Mouse (Mus musculus) hindbrain, postnatal 0 days (tissue): ENCODE measurements around the gene Sowaha. TPM values are rescaled to one million over a fixed set of nuclear protein-coding genes. Genes with fewer than 3 reads are reported as not detected.

Experiments used
- ATAC-seq: fragments of 200-750 bp; cut with Nextera tagmentation; 2 replicates; pipeline ENCODE4 v1.8.0; 2017; ENCODE audit warnings: mild to moderate bottlenecking, moderate TSS enrichment, moderate library complexity
- DNase-seq: peaks from one replicate; pipeline ENCODE4 v3.0.0-alpha.2; 2015; ENCODE audit warnings: low spot score
- H3K27ac ChIP-seq: fragments of 300-500 bp; sonication (generic); 2 replicates; pipeline ENCODE4 v1.5.1; 2014; ENCODE audit warnings: mild to moderate bottlenecking
- H3K27me3 ChIP-seq: fragments of 300-500 bp; sonication (generic); 2 replicates; pipeline ENCODE4 v1.6.1; 2014; ENCODE audit warnings: low read length, mixed read lengths; ENCODE audit not compliant: insufficient read depth
- H3K36me3 ChIP-seq: fragments of 300-500 bp; sonication (generic); 2 replicates; pipeline ENCODE4 v1.6.1; 2014; ENCODE audit warnings: low read length, mixed read lengths; ENCODE audit not compliant: insufficient read depth
- H3K4me1 ChIP-seq: fragments of 300-500 bp; sonication (generic); 2 replicates; pipeline ENCODE4 v1.6.1; 2014; ENCODE audit warnings: antibody characterized with exemption, low read length, mixed read lengths; ENCODE audit not compliant: insufficient read depth
- H3K4me2 ChIP-seq: fragments of 300-500 bp; sonication (generic); 2 replicates; pipeline ENCODE4 v1.6.1; 2014; ENCODE audit warnings: low read depth, mild to moderate bottlenecking, low read length, moderate library complexity, mixed read lengths
- H3K4me3 ChIP-seq: fragments of 300-500 bp; sonication (generic); 2 replicates; pipeline ENCODE4 v1.5.1; 2014; ENCODE audit warnings: low read length
- H3K9ac ChIP-seq: fragments of 300-500 bp; sonication (generic); replicated peaks from 2 replicates; pipeline ENCODE4 v1.6.1; 2014; ENCODE audit warnings: mild to moderate bottlenecking, low read length, moderate library complexity, mixed read lengths
- H3K9me3 ChIP-seq: fragments of 300-500 bp; sonication (generic); 2 replicates; pipeline ENCODE4 v1.6.1; 2016; ENCODE audit warnings: low read length, mixed read lengths
- CTCF ChIP-seq: IDR thresholded peaks from 2 replicates; pipeline ENCODE4 v1.5.1; 2016; ENCODE audit warnings: antibody characterized with exemption, control low read depth, low read depth
- WGBS: fragments of 180-500 bp; shearing (Covaris S2); extraction: QIAGEN DNeasy Blood & Tissue Kit; methylation state at CpG from one replicate; pipeline ENCODE4 v1.1.7; 2014; 5-methylcytosine and 5-hydroxymethylcytosine counted together
- polyA plus RNA-seq: library from polyadenylated mRNA; unstranded; fragments of >200 nt; fragmentation: Nextera tagmentation; extraction: Ambion mirVana; gene quantifications from 2 replicates; pipeline ENCODE4 v1.2.1, GENCODE M21; 2015
- total RNA-seq: library from RNA; depleted of rRNA; stranded (reverse); fragments of >200 nt; gene quantifications from 2 replicates; pipeline ENCODE4 v1.2.3, GENCODE M21; 2014

Gene Sowaha
- total and polyA plus RNA-seq, 2 experiments from 2014 or later, result 4.2 to 8.7 TPM

GRCm38 (mm10) chr11:53461727-53462126 is 18.3 kb downstream of the Sowaha start:
- no peak for DNase-seq
- H3K4me3 ChIP-seq, result no peak overlapping the region
- no peaks in the 10 kb centered on the region; the same call in 1 of the 2 replicates for H3K4me1 ChIP-seq
- H3K36me3 ChIP-seq, result no peaks in the 10 kb centered on the region
- ATAC-seq, result no peak
- H3K27ac ChIP-seq, result no peak overlapping the region
- H3K4me2 ChIP-seq, result no peak overlapping the region
- TF ChIP-seq CTCF, result no peak
- 27% methylated on average over 5 of the region's 5 CpGs for WGBS
- H3K27me3 ChIP-seq, result peaks cover 42% of the 10 kb centered on the region
- no peaks in the 10 kb centered on the region for H3K9me3 ChIP-seq
- H3K9ac ChIP-seq, result no peak overlapping the region

DNA sequence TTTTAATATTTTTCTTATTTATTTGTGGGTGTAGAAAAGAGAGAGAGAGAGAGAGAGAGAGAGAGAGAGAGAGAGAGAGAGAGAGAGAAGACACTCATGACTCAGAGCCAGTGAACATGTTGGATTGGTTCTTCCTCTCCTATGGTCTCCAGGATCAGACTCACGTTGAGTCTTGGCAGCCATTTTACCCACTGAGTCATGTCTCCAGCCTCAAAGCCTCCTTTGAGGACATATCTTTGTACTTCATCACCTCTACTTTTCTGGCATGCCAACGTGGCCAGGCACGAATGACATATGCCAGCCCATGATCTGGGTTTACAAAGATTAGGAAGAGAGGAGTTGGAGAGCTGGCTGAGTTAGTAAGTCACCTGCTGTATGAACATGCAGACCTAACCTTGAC is 19.9 kb downstream of the Sowaha start:
- H3K9me3 ChIP-seq, result no peaks in the 10 kb centered on the region
- H3K4me3 ChIP-seq, result no peak overlapping the region
- H3K36me3 ChIP-seq, result no peaks in the 10 kb centered on the region
- ATAC-seq (no peak), DNase-seq (no peak)
- H3K4me2 ChIP-seq, result no peak overlapping the region
- no peak for TF ChIP-seq CTCF
- H3K4me1 ChIP-seq, result no peaks in the 10 kb centered on the region
- H3K9ac ChIP-seq, result no peak overlapping the region
- no peak overlapping the region for H3K27ac ChIP-seq
- peaks cover 37% of the 10 kb centered on the region for H3K27me3 ChIP-seq
- 80% methylated on average over 3 of the region's 3 CpGs for WGBS

GRCm38 (mm10) chr11:53458996-53459395 is 21.1 kb downstream of the Sowaha start:
- Histone ChIP-seq H3K4me3 (no peak overlapping the region), H3K9me3 (no peaks in the 10 kb centered on the region), H3K4me1 (no peaks in the 10 kb centered on the region), H3K27me3 (peaks cover 27% of the 10 kb centered on the region; the same call in 1 of the 2 replicates), H3K9ac (no peak overlapping the region), H3K27ac (no peak overlapping the region), H3K4me2 (no peak overlapping the region), H3K36me3 (no peaks in the 10 kb centered on the region)
- DNase-seq (no peak), ATAC-seq (no peak)
- no peak for TF ChIP-seq CTCF
- 58% methylated on average over 3 of the region's 3 CpGs for WGBS

- no peak for DNase-seq
- Histone ChIP-seq H3K4me1 (no peaks in the 10 kb centered on the region), H3K9me3 (no peaks in the 10 kb centered on the region), H3K4me3 (peak overlapping the region; percentile 38), H3K4me2 (peak overlapping the region; percentile 60), H3K27me3 (peaks cover 19% of the 10 kb centered on the region; the same call in 1 of the 2 replicates), H3K36me3 (no peaks in the 10 kb centered on the region), H3K9ac (peak overlapping the region; percentile 49), H3K27ac (no peak overlapping the region)
- WGBS, result 8% methylated on average over 28 of the region's 29 CpGs
- TF ChIP-seq CTCF, result no peak
- ATAC-seq, result peak; percentile 48; the same call in 1 of the 2 replicates
Observed at GRCm38 (mm10) chr11:53457372-53457954, 22.6 kb downstream of the Sowaha start.

GRCm38 (mm10) chr11:53456474-53457371 is 23.4 kb downstream of the Sowaha start, which contains the start of the genes Gm10447 and Shroom1:
Gene Gm10447 (minus strand): TSS chr11:53457110.
Gene Shroom1 (plus strand): TSS chr11:53457205.
- no peaks in the 10 kb centered on the region for H3K36me3 ChIP-seq
- no peaks in the 10 kb centered on the region for H3K4me1 ChIP-seq
- H3K4me2 ChIP-seq, result peak within 1 kb of the TSS; percentile 60
- H3K9me3 ChIP-seq, result no peaks in the 10 kb centered on the region
- peak; percentile 51 for TF ChIP-seq CTCF
- DNase-seq (peak; percentile 53), ATAC-seq (peak; percentile 43; the same call in 1 of the 2 replicates)
- no peak within 1 kb of the TSS for H3K27ac ChIP-seq
- H3K27me3 ChIP-seq, result peaks cover 17% of the 10 kb centered on the region; the same call in 1 of the 2 replicates
- H3K9ac ChIP-seq, result peak within 1 kb of the TSS; percentile 49
- 3% methylated on average over 42 of the region's 42 CpGs for WGBS
- peak within 1 kb of the TSS; percentile 38 for H3K4me3 ChIP-seq

DNA sequence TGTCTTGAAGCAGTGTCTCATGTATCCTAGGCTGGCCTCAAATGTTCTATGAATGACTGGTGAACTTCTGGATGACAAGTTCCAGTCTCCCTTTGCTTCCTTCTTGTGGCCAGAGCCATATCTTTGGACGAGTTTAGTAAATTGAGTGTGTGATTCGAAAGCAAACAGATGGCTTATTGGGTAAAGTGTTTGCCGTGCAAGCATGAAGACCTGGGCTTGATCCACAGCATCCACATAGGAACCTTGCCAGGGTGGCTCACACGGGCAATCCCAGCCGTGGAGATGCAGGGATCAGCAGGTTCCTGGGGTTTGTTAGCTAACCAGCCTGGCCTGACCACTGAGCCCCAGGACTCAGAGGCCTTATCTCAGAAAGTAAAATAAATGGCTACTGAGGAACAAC is 27.0 kb downstream of the Sowaha start:
- ATAC-seq (no peak), DNase-seq (no peak)
- TF ChIP-seq CTCF, result no peak
- Histone ChIP-seq H3K36me3 (no peaks in the 10 kb centered on the region), H3K9ac (no peak overlapping the region), H3K9me3 (no peaks in the 10 kb centered on the region), H3K4me2 (no peak overlapping the region), H3K4me3 (no peak overlapping the region), H3K27me3 (0 out of 2 replicates have a peak, but pooled peaks cover under 1% of the 10 kb centered on the region), H3K4me1 (no peaks in the 10 kb centered on the region), H3K27ac (no peak overlapping the region)
- WGBS, result 82% methylated on average over 5 of the region's 5 CpGs

GRCm38 (mm10) chr11:53452396-53452795 is 27.7 kb downstream of the Sowaha start:
- Histone ChIP-seq H3K27ac (no peak overlapping the region), H3K27me3 (no peaks in the 10 kb centered on the region), H3K36me3 (no peaks in the 10 kb centered on the region), H3K4me2 (no peak overlapping the region), H3K9ac (no peak overlapping the region), H3K4me3 (no peak overlapping the region), H3K9me3 (no peaks in the 10 kb centered on the region), H3K4me1 (no peaks in the 10 kb centered on the region)
- ATAC-seq (no peak), DNase-seq (no peak)
- 92% methylated on average over 9 of the region's 9 CpGs for WGBS
- no peak for TF ChIP-seq CTCF
